Mouse (Mus musculus): Measurements from ENCODE around the gene Dnajc25.

The Dnajc25 gene

GRCm38 (mm10) chr4:58994762-58995161, at the start of gene Dnajc25:
Gene Dnajc25 (plus strand): TSS chr4:58995062.
- DNase-seq (ENCODE audit: low spot score in 2 of 2) = no peak

- no peak for DNase-seq (ENCODE audit: low spot score in 2 of 2)
Measured at GRCm38 (mm10) chr4:58948391-58948790, 46.5 kb upstream of the Dnajc25 start.

- DNase-seq (ENCODE audit: low spot score in 2 of 2) = no peak
Measured at GRCm38 (mm10) chr4:58952630-58953029, 42.2 kb upstream of the Dnajc25 start.

GRCm38 (mm10) chr4:58961719-58962118, 33.1 kb upstream of the Dnajc25 start:
- DNase-seq (ENCODE audit: low spot score in 2 of 2) = no peak

- DNase-seq (ENCODE audit: low spot score in 2 of 2) = no peak
Measured at GRCm38 (mm10) chr4:58963271-58963670, 31.6 kb upstream of the Dnajc25 start.

GRCm38 (mm10) chr4:58965136-58965535, 29.7 kb upstream of the Dnajc25 start:
- no peak for DNase-seq (ENCODE audit: low spot score in 2 of 2)

GRCm38 (mm10) chr4:58970678-58971077, 24.2 kb upstream of the Dnajc25 start:
- DNase-seq (ENCODE audit: low spot score in 2 of 2) = no peak

GRCm38 (mm10) chr4:58975711-58976110, 19.2 kb upstream of the Dnajc25 start:
- DNase-seq (ENCODE audit: low spot score in 2 of 2) = no peak

- no peak for DNase-seq (ENCODE audit: low spot score in 2 of 2)
Measured at GRCm38 (mm10) chr4:58981421-58981820, 13.4 kb upstream of the Dnajc25 start.

GRCm38 (mm10) chr4:58982806-58983205, 12.1 kb upstream of the Dnajc25 start:
- no peak for DNase-seq (ENCODE audit: low spot score in 2 of 2)

GRCm38 (mm10) chr4:58985157-58985648, 9.7 kb upstream of the Dnajc25 start:
- DNase-seq (ENCODE audit: low spot score in 2 of 2) = peak; percentile 37 to 70

- peak; percentile 49 to 68 for DNase-seq (ENCODE audit: low spot score in 2 of 2)
Measured at GRCm38 (mm10) chr4:58986540-58987190, 8.2 kb upstream of the Dnajc25 start, which contains the start of gene Ptgr1. Gene Ptgr1 (minus strand): TSS chr4:58987119.

- no peak for DNase-seq (ENCODE audit: low spot score in 2 of 2)
Measured at GRCm38 (mm10) chr4:58989303-58989898, 5.5 kb upstream of the Dnajc25 start.

- DNase-seq (ENCODE audit: low spot score in 2 of 2) = no peak
Measured at GRCm38 (mm10) chr4:58990609-58991434, 4.0 kb upstream of the Dnajc25 start.

- no peak for DNase-seq (ENCODE audit: low spot score in 2 of 2)
Measured at GRCm38 (mm10) chr4:58992195-58992594, 2.7 kb upstream of the Dnajc25 start.

- no peak for DNase-seq (ENCODE audit: low spot score in 2 of 2)
Measured at GRCm38 (mm10) chr4:58995251-58995693, 410 bp downstream of the Dnajc25 start.

GRCm38 (mm10) chr4:58997081-58997480, 2.2 kb downstream of the Dnajc25 start:
- no peak for DNase-seq (ENCODE audit: low spot score in 2 of 2)

GRCm38 (mm10) chr4:58998688-58999087, 3.8 kb downstream of the Dnajc25 start:
- DNase-seq (ENCODE audit: low spot score in 2 of 2) = no peak

- DNase-seq (ENCODE audit: low spot score in 2 of 2) = peak; percentile 53 to 78
Measured at GRCm38 (mm10) chr4:58999686-59000085, 4.8 kb downstream of the Dnajc25 start.

- DNase-seq (ENCODE audit: low spot score in 2 of 2) = no peak
Measured at GRCm38 (mm10) chr4:59000614-59001013, 5.8 kb downstream of the Dnajc25 start.

GRCm38 (mm10) chr4:59002948-59003805, 8.3 kb downstream of the Dnajc25 start, which contains the start of gene Gm20503:
Gene Gm20503 (plus strand): TSS chr4:59003210.
- peak; percentile 73 to 81 for DNase-seq (ENCODE audit: low spot score in 2 of 2)

Data from frontal cortex, postnatal 14 days (tissue).